Mouse (Mus musculus): Measurements from ENCODE around the gene Ndufs8.

- no peak for TF ChIP-seq EP300 (IDR thresholded peaks at IDR 0.05)
- TF ChIP-seq CTCF (IDR thresholded peaks at IDR 0.05), result no peak
Observed at GRCm38 (mm10) chr19:3902966-3903365, 9.6 kb downstream of the Ndufs8 start.
